Mouse (Mus musculus): ENCODE data around the gene Rps26.

DNA sequence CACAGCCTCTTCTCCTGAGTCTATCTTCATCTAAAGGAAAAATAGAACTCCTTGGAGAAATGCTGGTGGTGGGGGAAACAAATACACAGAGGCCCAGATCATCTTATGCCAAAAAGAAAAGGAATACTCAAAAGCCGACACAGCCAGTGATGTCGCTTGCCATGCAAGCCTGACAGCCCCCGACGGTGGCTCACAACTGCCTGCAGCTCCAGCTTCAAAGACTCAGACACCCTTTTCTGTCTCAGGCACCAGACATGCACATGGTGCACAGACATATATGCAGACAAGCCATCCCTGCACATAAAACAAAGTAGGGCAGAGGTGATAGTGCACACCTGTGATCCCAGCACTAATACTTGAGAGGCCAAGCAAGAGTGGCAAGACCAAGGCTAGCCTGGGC, 46.8 kb downstream of the Rps26 start:
- TF ChIP-seq POLR2A (IDR thresholded peaks at IDR 0.05; ENCODE audit: borderline replicate concordance, extremely low read depth, low read depth, low read length) (no peak), CTCF (IDR thresholded peaks at IDR 0.05; ENCODE audit: insufficient read depth, low read length) (no peak)

Data from lung, adult 2 months (tissue).